Mouse (Mus musculus) midbrain, embryonic 16.5 days (tissue): ENCODE measurements at regions not wholly inside any gene's neighbourhood (a gene's known extent, or its start where the extent isn't known, plus 50 kb on each side); places are given as distances from the start of the nearest gene placed in this dataset.

Source experiments
- ATAC-seq: fragments of 200-750 bp; cut with Nextera tagmentation; 2 replicates; pipeline ENCODE4 v1.8.0; 2017; ENCODE audit warnings: moderate TSS enrichment
- H3K27ac ChIP-seq: fragments of 300-500 bp; sonication (generic); 2 replicates; pipeline ENCODE4 v1.5.1; 2014; ENCODE audit warnings: mild to moderate bottlenecking, low read length, mixed read lengths
- H3K27me3 ChIP-seq: fragments of 300-500 bp; sonication (generic); 2 replicates; pipeline ENCODE4 v1.6.1; 2014; ENCODE audit warnings: low read depth, low read length, mixed read lengths; ENCODE audit not compliant: control insufficient read depth, insufficient read depth
- H3K36me3 ChIP-seq: fragments of 300-500 bp; sonication (generic); 2 replicates; pipeline ENCODE4 v1.6.1; 2014; ENCODE audit warnings: mild to moderate bottlenecking, low read length, moderate library complexity, mixed read lengths; ENCODE audit not compliant: control insufficient read depth, insufficient read depth
- H3K4me1 ChIP-seq: fragments of 300-500 bp; sonication (generic); 2 replicates; pipeline ENCODE4 v1.6.1; 2014; ENCODE audit warnings: mild to moderate bottlenecking, low read length, mixed read lengths; ENCODE audit not compliant: control insufficient read depth, insufficient read depth
- H3K4me2 ChIP-seq: fragments of 300-500 bp; sonication (generic); 2 replicates; pipeline ENCODE4 v1.6.1; 2014; ENCODE audit warnings: mild to moderate bottlenecking, low read length, mixed read lengths
- H3K4me3 ChIP-seq: fragments of 300-500 bp; sonication (generic); 2 replicates; pipeline ENCODE4 v1.5.1; 2014; ENCODE audit warnings: low read depth, mild to moderate bottlenecking, low read length, moderate library complexity, mixed read lengths
- H3K9ac ChIP-seq: fragments of 300-500 bp; sonication (generic); 2 replicates; pipeline ENCODE4 v1.6.1; 2014; ENCODE audit warnings: low read depth, low read length, mixed read lengths
- H3K9me3 ChIP-seq: fragments of 300-500 bp; sonication (generic); replicated peaks from 2 replicates; pipeline ENCODE4 v1.6.1; 2014; ENCODE audit warnings: mild to moderate bottlenecking, low read length, mixed read lengths; ENCODE audit not compliant: control insufficient read depth, poor library complexity, severe bottlenecking
- WGBS: fragments of 180-500 bp; shearing (Covaris S2); extraction: QIAGEN DNeasy Blood & Tissue Kit; methylation state at CpG from one replicate; pipeline ENCODE4 v1.1.7; 2014; 5-methylcytosine and 5-hydroxymethylcytosine counted together

GRCm38 (mm10) chr9:47957881-47958280 lies 203.9 kb upstream of the Nxpe4 start:
- no peak for ATAC-seq
- 91% methylated on average over 3 of the region's 3 CpGs for WGBS
- no peak overlapping the region for H3K9ac ChIP-seq
- no peaks in the 10 kb centered on the region for H3K4me1 ChIP-seq
- H3K4me3 ChIP-seq = no peak overlapping the region
- no peaks in the 10 kb centered on the region for H3K27me3 ChIP-seq
- H3K36me3 ChIP-seq = no peaks in the 10 kb centered on the region
- no peak overlapping the region for H3K27ac ChIP-seq
- H3K9me3 ChIP-seq = peaks cover 3% of the 10 kb centered on the region
- H3K4me2 ChIP-seq = no peak overlapping the region

DNA sequence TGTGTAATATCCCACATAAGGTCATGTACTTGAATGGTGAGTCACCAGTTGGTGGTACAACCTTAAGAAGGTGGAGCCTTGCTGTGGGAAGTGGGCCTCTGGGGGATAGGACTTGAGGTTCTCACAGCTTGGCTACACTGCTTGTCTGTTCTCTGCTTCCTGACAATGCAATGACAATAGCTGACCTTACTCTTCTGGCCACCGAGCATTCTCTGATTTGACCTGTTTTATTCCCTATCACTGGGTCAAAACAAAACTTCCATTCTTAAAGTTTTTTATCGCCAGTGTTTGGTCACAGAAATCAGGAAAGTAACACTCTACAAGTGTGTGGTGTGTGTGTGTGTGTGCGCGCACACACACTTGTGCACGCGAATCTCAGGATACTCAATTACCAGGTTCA lies 203.0 kb upstream of the Nxpe4 start:
- Histone ChIP-seq H3K9ac (no peak overlapping the region), H3K27me3 (no peaks in the 10 kb centered on the region), H3K36me3 (no peaks in the 10 kb centered on the region), H3K4me3 (no peak overlapping the region), H3K4me1 (no peaks in the 10 kb centered on the region), H3K4me2 (no peak overlapping the region), H3K9me3 (no peaks in the 10 kb centered on the region; the same call in 1 of the 2 replicates), H3K27ac (no peak overlapping the region)
- ATAC-seq = no peak
- WGBS = 91% methylated on average over 6 of the region's 6 CpGs

DNA sequence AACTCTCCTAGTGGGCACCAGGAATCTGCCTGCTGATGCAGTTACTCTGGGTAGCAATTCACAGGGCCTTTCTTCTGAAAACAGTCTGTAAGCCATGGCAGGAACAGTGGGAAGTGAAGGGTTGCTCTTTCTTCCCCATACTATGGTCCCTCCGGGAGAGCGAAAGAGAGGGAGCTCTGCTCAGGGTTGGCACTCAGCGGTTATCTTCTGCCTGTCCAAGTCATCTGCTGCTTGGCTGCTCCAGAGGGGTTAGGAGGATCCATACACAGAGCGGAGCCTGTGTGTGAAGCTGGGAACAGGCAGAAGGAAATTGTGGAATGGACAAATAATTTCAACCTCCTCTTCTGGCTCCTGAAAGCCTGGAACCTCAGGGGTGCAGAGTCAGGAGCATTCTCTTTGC lies 200.6 kb upstream of the Nxpe4 start:
- Histone ChIP-seq H3K4me2 (no peak overlapping the region), H3K27ac (no peak overlapping the region), H3K27me3 (no peaks in the 10 kb centered on the region), H3K9me3 (no peaks in the 10 kb centered on the region), H3K36me3 (no peaks in the 10 kb centered on the region), H3K9ac (no peak overlapping the region), H3K4me3 (no peak overlapping the region), H3K4me1 (no peaks in the 10 kb centered on the region)
- ATAC-seq = no peak
- 92% methylated on average over 4 of the region's 4 CpGs for WGBS

GRCm38 (mm10) chr9:47962161-47962560 lies 199.7 kb upstream of the Nxpe4 start:
- Histone ChIP-seq H3K4me1 (no peaks in the 10 kb centered on the region), H3K4me2 (no peak overlapping the region), H3K36me3 (no peaks in the 10 kb centered on the region), H3K4me3 (no peak overlapping the region), H3K27ac (no peak overlapping the region), H3K9me3 (no peaks in the 10 kb centered on the region), H3K27me3 (no peaks in the 10 kb centered on the region), H3K9ac (no peak overlapping the region)
- ATAC-seq = no peak
- WGBS = 54% methylated on average over 4 of the region's 4 CpGs

DNA sequence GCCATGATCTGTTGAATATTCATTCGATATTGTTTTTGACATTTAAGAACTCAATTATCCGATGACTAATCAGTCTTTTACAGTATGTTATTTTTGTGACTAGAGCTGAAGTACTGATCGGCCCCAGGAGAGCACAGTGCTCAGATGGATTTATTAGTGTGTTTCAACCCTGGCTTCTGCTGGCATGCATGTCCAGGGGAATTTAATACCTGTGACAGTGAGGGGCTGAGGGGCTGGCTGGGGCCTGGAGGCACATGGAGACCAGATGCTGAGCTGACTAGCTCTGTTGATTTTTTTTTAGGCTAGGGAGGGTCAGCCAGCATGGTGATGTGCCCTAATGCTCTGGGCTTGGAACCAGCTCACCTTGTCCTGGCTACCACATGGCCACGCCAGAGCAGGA lies 199.2 kb upstream of the Nxpe4 start:
- Histone ChIP-seq H3K9me3 (no peaks in the 10 kb centered on the region), H3K27ac (no peak overlapping the region), H3K9ac (no peak overlapping the region), H3K4me1 (no peaks in the 10 kb centered on the region), H3K36me3 (no peaks in the 10 kb centered on the region), H3K4me3 (no peak overlapping the region), H3K4me2 (no peak overlapping the region), H3K27me3 (no peaks in the 10 kb centered on the region)
- no peak for ATAC-seq
- 74% methylated on average over 4 of the region's 4 CpGs for WGBS

DNA sequence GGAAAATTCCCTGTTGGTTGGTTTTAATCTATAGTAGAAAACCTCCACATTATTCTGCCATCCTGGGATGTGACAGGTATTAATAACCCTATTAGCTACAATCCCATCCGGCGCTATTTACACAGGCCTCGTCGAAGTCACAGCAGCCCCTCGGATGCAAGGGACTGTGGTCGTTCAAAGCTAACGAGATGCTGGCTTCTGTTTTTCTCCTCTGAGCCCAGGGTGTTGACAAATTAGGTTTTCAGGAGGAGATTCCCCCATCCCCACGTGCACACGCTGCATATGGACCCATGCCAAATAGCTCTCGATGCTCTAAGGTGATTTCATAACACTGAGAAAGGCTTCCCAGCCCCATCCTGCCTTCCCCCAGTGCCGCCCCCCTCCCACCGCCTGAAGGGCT lies 188.7 kb upstream of the Nxpe4 start:
- no peaks in the 10 kb centered on the region for H3K4me1 ChIP-seq
- H3K4me3 ChIP-seq = no peak overlapping the region
- no peak overlapping the region for H3K27ac ChIP-seq
- ATAC-seq = 0 out of 2 replicates have a peak, but pooled peaks have one; percentile 36
- no peak overlapping the region for H3K4me2 ChIP-seq
- H3K36me3 ChIP-seq = no peaks in the 10 kb centered on the region
- H3K9me3 ChIP-seq = no peaks in the 10 kb centered on the region
- H3K27me3 ChIP-seq = no peaks in the 10 kb centered on the region
- 37% methylated on average over 12 of the region's 12 CpGs for WGBS
- H3K9ac ChIP-seq = no peak overlapping the region

GRCm38 (mm10) chr9:47985356-47986111 lies 176.3 kb upstream of the Nxpe4 start:
- H3K27me3 ChIP-seq = no peaks in the 10 kb centered on the region
- peak; percentile 72; the same call in 1 of the 2 replicates for ATAC-seq
- peak overlapping the region; percentile 7; the same call in 1 of the 2 replicates for H3K4me2 ChIP-seq
- H3K4me1 ChIP-seq = peaks cover 8% of the 10 kb centered on the region; the same call in 1 of the 2 replicates
- no peaks in the 10 kb centered on the region for H3K9me3 ChIP-seq
- no peak overlapping the region for H3K4me3 ChIP-seq
- WGBS = 40% methylated on average over 11 of the region's 11 CpGs
- H3K9ac ChIP-seq = no peak overlapping the region
- H3K27ac ChIP-seq = peak overlapping the region; percentile 42
- no peaks in the 10 kb centered on the region for H3K36me3 ChIP-seq

- H3K27ac ChIP-seq = no peak overlapping the region
- H3K9me3 ChIP-seq = no peaks in the 10 kb centered on the region
- H3K4me1 ChIP-seq = peaks cover 8% of the 10 kb centered on the region; the same call in 1 of the 2 replicates
- no peaks in the 10 kb centered on the region for H3K36me3 ChIP-seq
- no peak overlapping the region for H3K4me3 ChIP-seq
- H3K4me2 ChIP-seq = no peak overlapping the region
- no peak overlapping the region for H3K9ac ChIP-seq
- WGBS = 95% methylated on average over 4 of the region's 4 CpGs
- no peak for ATAC-seq
- H3K27me3 ChIP-seq = no peaks in the 10 kb centered on the region
Observed at GRCm38 (mm10) chr9:47987266-47987665, 174.6 kb upstream of the Nxpe4 start.

GRCm38 (mm10) chr9:47994671-47995070 lies 167.2 kb upstream of the Nxpe4 start:
- no peak overlapping the region for H3K9ac ChIP-seq
- no peak overlapping the region for H3K4me2 ChIP-seq
- no peaks in the 10 kb centered on the region for H3K36me3 ChIP-seq
- no peak overlapping the region for H3K4me3 ChIP-seq
- ATAC-seq = no peak
- 68% methylated on average over 4 of the region's 4 CpGs for WGBS
- no peaks in the 10 kb centered on the region for H3K4me1 ChIP-seq
- no peak overlapping the region for H3K27ac ChIP-seq
- H3K9me3 ChIP-seq = no peaks in the 10 kb centered on the region
- H3K27me3 ChIP-seq = no peaks in the 10 kb centered on the region
